Comparison of ENCODE assay signal across 30 mouse cellular contexts in the genomic region with DNA sequence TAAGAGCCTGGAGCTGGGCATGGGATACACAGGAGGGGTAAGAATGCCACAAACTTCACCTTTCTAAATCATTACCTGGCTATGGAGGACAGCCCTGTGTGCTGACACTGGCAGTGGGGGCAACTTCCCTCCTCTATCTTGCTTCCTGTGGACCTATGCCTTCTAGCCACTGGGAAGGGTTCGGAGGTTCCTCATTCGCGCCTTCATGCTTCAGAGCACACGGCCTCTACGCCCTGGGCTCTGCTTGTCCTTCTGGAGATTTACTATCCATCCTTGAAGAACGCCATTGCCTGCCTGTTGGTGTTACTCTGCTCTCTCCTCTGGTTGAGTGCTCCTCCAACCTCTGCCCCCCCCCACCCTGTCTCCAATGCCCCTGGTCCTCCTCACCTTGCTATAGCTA.
DNase-seq lines count a peak whose midpoint lies in the region; ATAC-seq lines count a peak whose summit lies in the region.
"Had no signal": no experiment of that assay in that cellular context is flagged by ENCODE, and none has a peak within 500 bp of the region (broad histone marks: within the 10 kb centered on the region; RNA-seq: fewer than 3 reads in every experiment).

No protein-coding gene starts in this region.

- H3K4me2 ChIP-seq in kidney, embryonic 14.5 days (replicated peaks; ENCODE audit: low read depth, low read length), result no peak overlapping the region
- H3K4me2 ChIP-seq: embryonic facial prominence, embryonic 13.5 days; forebrain, embryonic 12.5 days; heart, embryonic 12.5 days; liver, embryonic 15.5 days; lung, embryonic 15.5 days; midbrain, embryonic 15.5 days had no signal

- H3K9me3 ChIP-seq in kidney, embryonic 14.5 days (ENCODE audit: control insufficient read depth, low read length), result no peaks in the 10 kb centered on the region
- H3K9me3 ChIP-seq: embryonic facial prominence, embryonic 13.5 days; forebrain, embryonic 12.5 days; heart, embryonic 12.5 days; liver, embryonic 15.5 days; lung, embryonic 15.5 days; midbrain, embryonic 15.5 days had no signal

- no peaks in the 10 kb centered on the region for H3K27me3 ChIP-seq in kidney, embryonic 14.5 days (ENCODE audit: control insufficient read depth, insufficient read depth, low read length)
- H3K27me3 ChIP-seq: CH12.LX; heart, embryonic 12.5 days; liver, embryonic 15.5 days; lung, embryonic 15.5 days; Patski had no signal

- H3K4me3 ChIP-seq in kidney, embryonic 14.5 days (ENCODE audit: low read length), result no peak overlapping the region
- H3K4me3 ChIP-seq: embryonic facial prominence, embryonic 13.5 days; erythroblast, embryonic 14.5 days; forebrain, embryonic 12.5 days; gastrocnemius, adult 2 months; heart, embryonic 12.5 days; liver, embryonic 15.5 days; lung, embryonic 15.5 days; midbrain, embryonic 15.5 days had no signal

- WGBS in kidney, embryonic 14.5 days, result 35% methylated on average over 6 of the region's 6 CpGs

- peak; percentile 82 for ATAC-seq in granulocyte monocyte progenitor cell, adult 5-6 weeks (replicated peaks; ENCODE audit: poor library complexity, severe bottlenecking)
- ATAC-seq in kidney, embryonic 14.5 days (ENCODE audit: low FRiP score, low TSS enrichment), result peak; percentile 67
- ATAC-seq in megakaryocyte, adult 5-6 weeks (ENCODE audit: poor library complexity, severe bottlenecking), result peak; percentile 63
- ATAC-seq: hindbrain, postnatal 0 days; intestine, embryonic 16.5 days; midbrain, embryonic 15.5 days; Patski had no signal

- H3K4me1 ChIP-seq in kidney, embryonic 14.5 days (ENCODE audit: control insufficient read depth, insufficient read depth, low read length), result peaks cover 19% of the 10 kb centered on the region
- H3K4me1 ChIP-seq: heart, embryonic 12.5 days; liver, embryonic 15.5 days; lung, embryonic 15.5 days had no signal

- H3K9ac ChIP-seq in kidney, embryonic 14.5 days (ENCODE audit: low read depth, low read length), result no peak overlapping the region
- H3K9ac ChIP-seq: embryonic facial prominence, embryonic 13.5 days; forebrain, embryonic 12.5 days; heart, embryonic 12.5 days; liver, embryonic 15.5 days; lung, embryonic 15.5 days; midbrain, embryonic 15.5 days had no signal

- peak; percentile 12 for DNase-seq in kidney, adult 18-20 months
- DNase-seq in kidney, postnatal 10 days, result no peak
- DNase-seq in spleen, postnatal 14 days (ENCODE audit: low spot score in 2 of 2), result no peak
- DNase-seq in adrenal gland, postnatal 10 days, result no peak
- DNase-seq: B cell, adult 2 months; cerebellum, adult 11 months; cerebellum, adult 9-11 months; gastrocnemius, adult 2 months; heart, adult 11 months; heart, postnatal 10 days; left cerebral cortex, postnatal 4 days; liver; lung, postnatal 36 days; right cerebral cortex, postnatal 14 days; thymus, postnatal 14 days had no signal

- H3K36me3 ChIP-seq in kidney, embryonic 14.5 days (ENCODE audit: control insufficient read depth, insufficient read depth, low read length), result no peaks in the 10 kb centered on the region
- H3K36me3 ChIP-seq: embryonic facial prominence, embryonic 13.5 days; forebrain, embryonic 12.5 days; G1E; heart, embryonic 12.5 days; liver, embryonic 15.5 days; lung, embryonic 15.5 days; midbrain, embryonic 15.5 days had no signal

- no peak overlapping the region for H3K27ac ChIP-seq in kidney, embryonic 14.5 days (ENCODE audit: low read depth, low read length)
- H3K27ac ChIP-seq: embryonic facial prominence, embryonic 13.5 days; gastrocnemius, adult 2 months; hindbrain, postnatal 0 days; liver, embryonic 15.5 days; lung, embryonic 15.5 days; midbrain, embryonic 15.5 days had no signal
